Mouse (Mus musculus): ENCODE results near the gene Trnt1. TPM values are rescaled to one million over a fixed set of nuclear protein-coding genes. Genes with fewer than 3 reads are reported as not detected.
A peak's percentile ranks its signal among the peaks of the same experiment; 100 is the strongest.

Gene Trnt1
- total RNA-seq, 1 experiment from 2014 or later = 106 TPM

DNA sequence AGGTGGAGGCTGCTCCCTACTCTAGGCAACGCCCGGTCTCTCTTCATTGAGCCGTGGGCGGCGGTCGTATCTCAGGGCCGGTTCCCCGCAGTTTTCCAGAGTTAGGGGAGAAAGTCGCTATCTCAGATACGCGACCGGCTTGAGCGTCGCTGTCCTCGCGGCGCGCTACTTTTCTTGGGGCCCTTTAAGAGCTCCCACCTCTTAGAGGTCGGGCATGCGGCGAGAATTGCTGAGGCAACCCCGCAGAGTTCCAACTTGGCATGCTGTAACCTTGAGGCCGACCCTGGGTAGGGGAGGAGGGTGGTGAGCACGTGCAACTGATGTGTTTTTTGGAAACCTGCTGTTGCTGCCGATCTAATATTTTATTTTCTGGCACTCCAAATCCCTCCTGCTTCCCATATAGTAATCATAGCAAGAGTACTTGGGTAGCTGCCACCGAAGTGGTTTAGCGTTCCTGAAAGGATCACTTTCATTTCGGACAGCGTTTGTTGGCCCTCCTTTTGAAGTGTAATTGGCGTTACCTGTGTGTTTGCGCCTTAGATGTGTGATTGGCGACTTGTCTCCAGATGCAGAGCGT lies 458 bp downstream of the Trnt1 start:
- peak; percentile 74 for ATAC-seq (replicated peaks; ENCODE audit: low read depth, poor library complexity, severe bottlenecking)

DNA sequence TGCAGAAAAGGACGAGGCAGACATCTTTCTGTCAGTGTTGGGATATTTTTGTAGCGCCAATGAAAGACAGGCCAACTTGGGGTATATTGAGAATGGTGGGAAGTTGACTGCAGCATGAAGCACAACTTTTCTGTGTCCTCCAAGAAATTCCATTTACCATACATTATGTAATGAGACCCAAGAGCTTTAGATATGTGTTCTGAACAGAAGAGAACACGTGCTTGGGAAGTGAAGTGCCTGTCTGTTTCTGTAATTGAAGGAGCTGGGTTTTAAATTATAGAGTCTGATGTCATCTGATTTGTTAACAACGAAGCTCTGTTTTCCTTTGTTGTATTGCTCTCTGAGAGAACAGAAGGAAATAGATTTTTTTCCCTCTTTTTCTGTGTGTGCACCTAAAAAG lies 1.1 kb downstream of the Trnt1 start:
- no peak for ATAC-seq (replicated peaks; ENCODE audit: low read depth, poor library complexity, severe bottlenecking)

DNA sequence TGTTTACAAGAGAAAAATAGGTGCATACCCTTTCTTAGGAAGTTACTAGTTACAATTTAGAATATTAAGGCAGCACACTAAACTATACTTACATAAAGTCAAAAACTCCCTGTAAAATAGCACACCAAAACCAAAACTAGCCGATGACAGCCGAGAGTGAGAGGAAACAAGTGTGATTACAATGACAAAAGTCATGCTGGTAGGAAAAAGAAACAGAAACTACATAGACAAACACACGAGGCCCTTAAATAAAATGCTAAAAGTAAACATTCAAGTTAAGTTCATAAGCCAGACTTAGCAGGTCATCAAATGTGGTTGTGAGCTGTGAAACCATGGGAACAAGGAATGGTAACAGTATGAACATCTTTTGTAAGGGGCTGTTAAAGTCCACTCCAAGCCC lies 18.2 kb downstream of the Trnt1 start:
- ATAC-seq (replicated peaks; ENCODE audit: low read depth, poor library complexity, severe bottlenecking) = no peak

DNA sequence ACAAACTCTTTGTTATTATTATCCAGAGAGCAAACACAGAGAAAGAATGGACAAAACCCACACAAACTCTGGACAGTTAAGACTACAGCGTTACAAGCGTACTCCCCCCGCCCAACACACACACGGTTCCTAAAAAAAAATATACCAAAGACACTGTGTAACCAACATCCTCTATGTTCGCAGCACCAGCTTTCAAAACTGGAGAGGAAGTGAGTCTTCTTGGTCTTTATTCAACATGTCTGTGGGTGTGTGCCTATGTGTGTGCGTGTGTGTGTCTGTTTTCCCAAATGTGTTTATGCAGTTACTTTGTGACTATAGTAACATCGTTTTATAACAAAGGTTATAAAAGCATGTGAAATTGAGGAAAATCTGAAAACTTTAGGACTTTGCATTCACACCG lies 22.5 kb downstream of the Trnt1 start:
- ATAC-seq (replicated peaks; ENCODE audit: low read depth, poor library complexity, severe bottlenecking) = no peak

DNA sequence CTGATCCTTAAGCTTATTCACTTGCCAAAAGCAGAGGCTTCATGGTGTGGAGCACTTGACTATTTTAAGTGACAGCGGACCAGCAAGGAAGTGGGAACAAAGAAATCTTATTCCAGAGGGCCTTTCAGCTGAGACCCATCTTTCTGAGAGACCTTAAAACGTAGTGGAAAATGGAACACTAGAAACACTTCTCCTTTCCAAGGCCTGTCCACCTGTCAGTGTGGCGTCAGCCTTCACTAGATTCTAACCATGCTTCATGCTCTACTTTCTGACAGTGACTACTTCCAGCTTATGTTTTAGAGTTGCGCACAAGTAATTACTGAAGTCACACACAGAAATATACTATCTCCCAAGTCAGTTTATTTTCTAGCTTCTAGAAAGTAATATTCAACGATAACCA lies 23.6 kb downstream of the Trnt1 start:
- ATAC-seq (replicated peaks; ENCODE audit: low read depth, poor library complexity, severe bottlenecking) = no peak

DNA sequence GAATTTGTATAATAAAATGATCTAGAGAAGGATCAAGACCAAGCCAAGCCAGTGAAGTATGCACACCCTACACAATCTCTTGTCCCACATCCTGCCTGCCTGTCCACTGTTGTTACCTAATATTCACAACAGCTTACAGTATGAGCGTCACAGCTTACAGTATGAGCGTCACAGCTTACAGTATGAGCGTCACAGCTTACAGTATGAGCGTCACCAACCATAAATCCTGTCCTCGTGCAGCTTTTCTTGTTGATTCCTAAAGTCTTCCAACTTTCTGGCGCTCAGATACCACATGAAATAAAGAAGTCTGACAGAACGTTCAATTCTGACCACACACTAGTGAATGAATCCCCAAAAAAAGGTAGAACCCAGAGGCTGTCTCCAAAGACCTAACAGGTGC lies 24.2 kb downstream of the Trnt1 start:
- no peak for ATAC-seq (replicated peaks; ENCODE audit: low read depth, poor library complexity, severe bottlenecking)

DNA sequence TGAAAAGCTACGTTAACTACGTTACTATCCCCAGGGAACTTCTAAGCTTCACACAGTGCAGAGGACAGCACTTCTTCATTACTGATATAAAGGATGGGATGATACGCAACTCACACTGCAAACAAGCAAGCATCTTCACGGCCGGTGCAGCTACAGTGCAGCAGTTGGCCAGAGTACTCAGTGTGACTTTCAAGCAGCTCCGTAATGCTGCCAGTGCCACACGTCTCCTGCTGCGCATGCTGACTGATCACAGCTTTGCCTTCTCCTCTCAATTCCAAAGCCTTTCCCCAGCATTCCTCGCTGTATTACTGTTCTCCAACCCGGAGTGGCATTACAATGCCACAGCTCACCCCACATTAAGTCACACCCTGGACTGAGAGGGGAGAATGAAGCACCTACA lies 24.7 kb downstream of the Trnt1 start:
- ATAC-seq (replicated peaks; ENCODE audit: low read depth, poor library complexity, severe bottlenecking) = no peak

DNA sequence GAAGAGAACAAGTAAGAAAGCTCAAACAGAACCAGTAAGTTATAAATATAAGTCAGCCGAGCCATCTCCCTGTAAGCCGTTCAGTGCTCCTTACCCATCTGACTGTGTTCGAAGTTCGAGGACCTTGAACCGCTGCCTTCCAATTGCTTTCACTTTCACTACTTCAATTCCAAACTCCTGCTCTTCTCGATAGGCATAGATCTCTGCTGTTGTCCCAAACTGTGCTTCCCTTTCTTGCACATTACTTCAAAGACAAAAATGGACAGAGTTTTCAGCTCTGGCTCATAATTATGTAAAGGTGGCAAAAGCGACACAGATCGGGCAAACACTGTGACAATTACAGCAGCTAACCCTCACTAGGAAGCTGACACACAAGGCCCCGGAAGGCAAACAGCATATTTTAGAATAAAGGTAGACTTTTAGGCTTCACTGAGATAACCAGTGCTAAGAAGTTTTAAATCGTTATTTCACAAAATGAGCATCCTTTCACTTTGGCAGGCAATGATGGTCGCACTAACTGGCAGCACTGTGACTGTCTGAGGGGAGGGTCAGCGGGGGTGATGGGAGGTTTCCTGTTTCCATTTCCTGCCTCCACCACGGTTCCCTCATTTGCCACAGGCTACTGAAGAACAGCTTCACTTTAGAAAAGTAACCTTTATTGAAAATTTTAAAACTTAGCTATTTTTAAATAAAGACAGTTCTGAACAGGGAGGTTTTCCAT lies 25.3 kb downstream of the Trnt1 start:
- ATAC-seq (replicated peaks; ENCODE audit: low read depth, poor library complexity, severe bottlenecking) = peak; percentile 85

DNA sequence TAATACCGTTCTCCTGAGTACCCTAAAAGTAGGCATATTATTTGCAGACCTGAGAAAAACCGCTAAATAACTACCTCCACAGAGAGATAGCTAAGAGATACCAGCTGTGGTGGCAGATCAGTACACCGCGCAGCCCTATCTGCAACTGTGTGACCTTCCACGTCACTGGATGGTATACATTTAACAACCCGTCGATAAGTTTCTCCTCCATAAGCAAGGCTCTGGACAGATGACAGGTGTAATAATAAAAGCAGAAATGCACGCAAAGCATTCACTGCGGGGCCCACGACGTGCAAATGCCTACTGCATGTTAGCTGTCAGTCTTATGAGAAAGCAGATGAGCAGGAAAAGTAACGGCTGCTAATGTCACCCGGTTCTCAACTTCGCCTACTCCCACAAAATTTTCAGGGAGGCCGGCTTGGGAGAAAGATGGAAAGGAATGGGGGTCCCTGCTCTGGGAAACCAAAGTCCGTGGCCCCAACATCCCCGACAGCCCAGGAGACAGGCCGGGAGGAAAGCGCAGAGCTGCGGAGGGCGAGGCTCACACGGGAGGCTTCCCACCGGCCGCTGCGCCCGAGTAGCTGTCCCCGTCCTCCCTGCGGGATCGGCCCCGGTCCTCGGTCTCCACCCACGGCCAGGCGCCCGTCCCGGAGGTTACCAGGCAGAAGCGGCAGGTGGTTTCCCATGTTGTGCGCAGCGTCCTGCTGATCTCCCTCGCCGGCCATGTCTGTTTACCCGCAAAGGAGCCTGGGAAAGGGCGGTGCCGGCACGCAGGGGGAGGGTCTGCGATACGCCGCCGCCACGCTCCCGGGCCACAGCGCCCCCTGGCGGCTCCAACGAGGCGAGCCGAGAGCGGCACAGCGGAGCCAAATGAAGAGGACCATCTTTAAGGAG lies 30.7 kb downstream of the Trnt1 start, which contains the start of gene Crbn:
Gene Crbn (minus strand): TSS at position 745 of the 894 bp plus-strand sequence.
- peak; percentile 96 for ATAC-seq (replicated peaks; ENCODE audit: low read depth, poor library complexity, severe bottlenecking)

DNA sequence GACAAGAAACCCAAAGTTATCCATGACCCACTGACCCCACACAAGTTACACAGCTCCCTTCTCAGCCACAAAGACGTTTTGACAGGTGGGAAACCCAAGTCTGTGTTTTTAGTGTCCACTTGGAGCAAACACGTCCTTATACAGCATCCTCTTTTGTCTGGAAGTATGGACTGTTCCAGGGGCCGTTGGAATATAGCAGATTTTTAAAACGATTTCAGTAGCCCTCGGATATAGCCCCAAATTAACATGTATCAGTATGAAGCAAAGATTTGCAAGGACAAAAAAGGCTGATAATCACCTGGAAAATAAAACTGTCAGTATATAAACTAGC lies 31.3 kb downstream of the Trnt1 start:
- ATAC-seq (replicated peaks; ENCODE audit: low read depth, poor library complexity, severe bottlenecking) = no peak

DNA sequence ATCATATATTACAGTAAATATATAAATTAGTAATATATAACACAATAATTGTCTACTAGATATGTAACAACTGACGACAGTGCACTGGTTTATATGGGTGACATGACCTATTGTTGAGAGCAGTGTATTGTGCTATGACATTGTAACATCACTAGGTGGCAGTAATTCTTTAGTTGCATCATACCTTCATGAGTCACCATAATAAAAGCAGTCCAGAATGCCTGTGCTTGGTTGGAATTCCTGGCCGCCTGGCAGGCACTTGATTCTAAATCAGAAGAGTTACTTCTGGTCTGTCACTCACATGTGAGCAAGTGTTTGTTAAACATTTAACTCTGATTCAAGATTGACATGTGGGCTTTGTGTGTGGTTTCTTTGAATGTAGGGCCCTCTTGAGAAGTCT lies 36.0 kb downstream of the Trnt1 start:
- ATAC-seq (replicated peaks; ENCODE audit: low read depth, poor library complexity, severe bottlenecking) = peak; percentile 82

DNA sequence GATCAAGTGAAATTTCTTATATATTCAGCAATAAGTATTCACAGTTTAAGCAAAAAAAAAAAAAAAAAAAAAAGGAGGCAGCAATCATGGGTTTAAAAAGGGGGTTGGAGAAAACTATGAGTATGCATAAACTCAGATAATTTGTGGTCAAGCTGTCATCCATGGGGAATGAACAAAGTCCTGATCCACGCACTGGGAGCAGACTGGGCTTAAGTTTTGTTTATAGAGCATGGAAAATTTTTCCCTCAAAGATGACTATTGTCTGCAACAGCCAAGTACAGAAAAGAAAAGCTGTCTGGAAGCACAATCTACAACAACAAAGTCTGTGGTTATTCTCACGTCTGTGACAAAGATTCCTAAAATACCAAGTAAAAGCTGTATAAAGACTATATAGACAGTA lies 40.2 kb downstream of the Trnt1 start:
- no peak for ATAC-seq (replicated peaks; ENCODE audit: low read depth, poor library complexity, severe bottlenecking)

DNA sequence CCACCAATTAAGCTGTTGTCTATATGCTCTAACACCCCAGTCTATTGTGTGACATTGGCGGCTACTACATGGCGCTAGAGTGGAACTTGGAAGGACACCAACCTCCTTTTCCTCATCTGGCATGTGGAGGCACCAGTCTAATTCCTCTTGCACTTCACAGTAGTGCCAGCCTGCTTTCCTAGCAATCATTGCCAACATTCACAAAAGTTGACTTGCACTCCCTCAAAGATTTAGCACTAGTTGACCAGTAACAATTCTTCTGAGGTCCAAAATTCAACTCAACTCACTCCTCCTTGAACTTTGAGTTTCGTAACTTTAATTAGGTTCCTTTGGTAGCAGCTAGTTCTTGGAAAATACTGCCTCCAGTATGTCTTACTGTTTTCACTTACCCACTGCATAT lies 41.8 kb downstream of the Trnt1 start:
- ATAC-seq (replicated peaks; ENCODE audit: low read depth, poor library complexity, severe bottlenecking) = no peak

DNA sequence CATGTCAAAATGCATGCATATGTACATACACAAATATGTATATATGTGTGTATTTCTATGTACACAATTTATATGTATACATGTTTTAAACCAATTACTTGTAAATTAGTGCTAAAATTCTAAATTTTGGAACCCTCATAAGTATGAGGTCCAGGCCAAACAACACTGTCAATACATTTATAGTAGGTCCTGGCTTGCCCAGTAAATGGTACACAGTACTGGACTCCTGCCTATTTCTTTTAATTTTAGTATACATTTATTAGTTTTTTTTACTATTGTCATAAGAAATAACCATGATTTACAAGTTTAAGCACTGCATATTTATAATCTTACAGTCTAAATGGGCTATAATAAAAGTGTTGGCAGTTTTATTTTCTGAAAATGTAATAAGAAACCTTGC lies 50.3 kb downstream of the Trnt1 start:
- no peak for ATAC-seq (replicated peaks; ENCODE audit: low read depth, poor library complexity, severe bottlenecking)

DNA sequence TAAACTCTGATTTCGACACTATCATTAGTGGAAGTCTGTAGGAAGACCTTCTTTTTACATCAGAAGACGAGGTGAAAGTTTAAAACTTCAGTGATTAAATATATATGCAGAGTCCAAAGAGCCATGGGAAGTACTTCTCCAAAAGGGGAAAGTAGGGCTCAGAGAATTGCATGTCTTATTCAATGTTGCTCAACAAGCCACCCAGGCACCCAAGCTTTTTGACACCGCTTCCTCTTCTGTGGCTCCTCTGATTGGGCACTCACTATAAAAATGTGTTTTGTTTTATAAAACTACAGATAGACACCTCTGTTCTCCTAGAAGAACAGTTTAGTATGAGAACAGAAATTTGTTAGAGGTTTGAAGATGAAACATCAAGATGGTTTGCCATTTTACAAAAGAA lies 51.0 kb downstream of the Trnt1 start:
- 0 out of 2 replicates have a peak, but pooled peaks have one; percentile 45 for ATAC-seq (replicated peaks; ENCODE audit: low read depth, poor library complexity, severe bottlenecking)

DNA sequence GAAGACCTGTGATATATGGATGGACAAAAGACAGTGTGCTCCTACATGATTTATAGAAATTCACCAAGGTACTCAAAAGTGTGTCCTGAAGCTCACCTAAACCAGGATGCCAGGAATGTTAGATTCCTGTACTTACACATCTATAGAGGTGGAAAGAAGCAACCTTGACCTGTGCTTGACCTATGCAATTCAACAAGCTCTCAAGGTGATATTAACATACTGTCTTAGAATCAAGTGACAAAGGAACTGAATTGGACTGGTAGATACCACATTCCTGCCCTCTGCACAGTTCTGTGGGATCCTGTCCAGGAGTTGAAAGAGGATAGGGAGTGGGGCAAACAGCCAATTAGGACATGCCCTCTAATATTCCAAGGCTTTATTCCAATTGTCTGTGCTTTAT lies 51.6 kb downstream of the Trnt1 start:
- ATAC-seq (replicated peaks; ENCODE audit: low read depth, poor library complexity, severe bottlenecking) = no peak

DNA sequence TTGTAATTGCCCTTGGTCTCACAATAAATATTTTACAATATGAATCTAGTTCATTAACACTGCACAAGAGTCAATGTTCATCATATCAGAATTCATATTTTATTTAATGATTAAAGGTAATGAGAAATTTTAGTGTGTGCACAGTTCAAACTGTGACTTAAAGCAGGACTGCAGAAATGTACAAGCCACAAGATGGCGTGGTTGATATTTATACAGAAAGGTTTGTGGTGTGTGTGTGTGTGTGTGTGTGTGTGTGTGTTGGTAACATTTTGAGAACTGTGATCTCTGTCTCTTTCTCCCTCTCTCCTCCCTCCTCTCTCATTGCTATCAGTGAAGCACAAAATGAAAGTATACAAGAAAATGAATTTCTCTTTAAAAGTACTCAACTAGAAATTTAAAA lies 53.4 kb downstream of the Trnt1 start:
- peak; percentile 72 for ATAC-seq (replicated peaks; ENCODE audit: low read depth, poor library complexity, severe bottlenecking)
